Mouse (Mus musculus): Measurements from ENCODE around the gene Bricd5.
A peak's percentile ranks its signal among the peaks of the same experiment; 100 is the strongest.
"Not testable (repeated sequence)": the region's sequence is repeated elsewhere in the genome, so short reads cannot be mapped to it uniquely, and the experiment has no call there.

Bricd5 gene

GRCm38 (mm10) chr17:24473612-24474275, at the start of gene Bricd5:
Bricd5 (plus strand) TSS chr17:24473884.
- DNase-seq (ENCODE audit: low read depth, low spot score) = no peak

GRCm38 (mm10) chr17:24424489-24424888, 49.2 kb upstream of the Bricd5 start:
- no peak for DNase-seq (ENCODE audit: low read depth, low spot score)

- DNase-seq (ENCODE audit: low read depth, low spot score) = not testable (repeated sequence)
Measured at GRCm38 (mm10) chr17:24425326-24425725, 48.4 kb upstream of the Bricd5 start.

GRCm38 (mm10) chr17:24425905-24426304, 47.8 kb upstream of the Bricd5 start:
- no peak for DNase-seq (ENCODE audit: low read depth, low spot score)

- peak; percentile 79 for DNase-seq (ENCODE audit: low read depth, low spot score)
Measured at GRCm38 (mm10) chr17:24426471-24427169, 47.1 kb upstream of the Bricd5 start, which contains the start of gene Eci1. Eci1 (plus strand) TSS chr17:24426641.

GRCm38 (mm10) chr17:24427170-24427557, 46.5 kb upstream of the Bricd5 start:
- DNase-seq (ENCODE audit: low read depth, low spot score) = no peak

GRCm38 (mm10) chr17:24429201-24429983, 44.3 kb upstream of the Bricd5 start:
- no peak for DNase-seq (ENCODE audit: low read depth, low spot score)

GRCm38 (mm10) chr17:24437016-24437415, 36.7 kb upstream of the Bricd5 start:
- DNase-seq (ENCODE audit: low read depth, low spot score) = peak; percentile 52

GRCm38 (mm10) chr17:24440377-24440776, 33.3 kb upstream of the Bricd5 start:
- no peak for DNase-seq (ENCODE audit: low read depth, low spot score)

GRCm38 (mm10) chr17:24441148-24441547, 32.5 kb upstream of the Bricd5 start:
- no peak for DNase-seq (ENCODE audit: low read depth, low spot score)

- DNase-seq (ENCODE audit: low read depth, low spot score) = no peak
Measured at GRCm38 (mm10) chr17:24442107-24442506, 31.6 kb upstream of the Bricd5 start.

- no peak for DNase-seq (ENCODE audit: low read depth, low spot score)
Measured at GRCm38 (mm10) chr17:24442632-24443155, 31.0 kb upstream of the Bricd5 start, which contains the start of gene Dnase1l2. Dnase1l2 (minus strand) TSS chr17:24443105.

GRCm38 (mm10) chr17:24443409-24443808, 30.3 kb upstream of the Bricd5 start:
- DNase-seq (ENCODE audit: low read depth, low spot score) = no peak

- DNase-seq (ENCODE audit: low read depth, low spot score) = no peak
Measured at GRCm38 (mm10) chr17:24446590-24446989, 27.1 kb upstream of the Bricd5 start.

GRCm38 (mm10) chr17:24449507-24449906, 24.2 kb upstream of the Bricd5 start:
- no peak for DNase-seq (ENCODE audit: low read depth, low spot score)

GRCm38 (mm10) chr17:24451220-24451619, 22.5 kb upstream of the Bricd5 start:
- DNase-seq (ENCODE audit: low read depth, low spot score) = no peak

- peak; percentile 66 for DNase-seq (ENCODE audit: low read depth, low spot score)
Measured at GRCm38 (mm10) chr17:24453372-24453771, 20.3 kb upstream of the Bricd5 start.

GRCm38 (mm10) chr17:24454218-24454755, 19.4 kb upstream of the Bricd5 start:
- no peak for DNase-seq (ENCODE audit: low read depth, low spot score)

GRCm38 (mm10) chr17:24454756-24455522, 18.7 kb upstream of the Bricd5 start:
- DNase-seq (ENCODE audit: low read depth, low spot score) = peak; percentile 99

- not testable (repeated sequence) for DNase-seq (ENCODE audit: low read depth, low spot score)
Measured at GRCm38 (mm10) chr17:24455523-24456206, 18.0 kb upstream of the Bricd5 start.

Data from c-Kit-negative CD71-positive TER-119-positive erythroid progenitor cells, embryonic 14.5 days (primary cell).